ENCODE assay signal across 37 mouse cellular contexts in genomic region chr17:31211881-31212280, GRCm38 (mm10). TPM values are rescaled to one million over a fixed set of nuclear protein-coding genes. Genes with fewer than 3 reads are reported as not detected.
DNase-seq lines count a peak whose midpoint lies in the region; ATAC-seq lines count a peak whose summit lies in the region.
"Had no signal": no experiment of that assay in that cellular context is flagged by ENCODE, and none has a peak within 500 bp of the region (broad histone marks: within the 10 kb centered on the region; RNA-seq: fewer than 3 reads in every experiment).

No protein-coding gene starts in this region.

- ATAC-seq in CD4-positive, CD25-positive, alpha-beta regulatory T cell, adult 4 months, result no peak
- no peak for ATAC-seq in cerebellum, adult (ENCODE audit: insufficient number of reproducible peaks, low FRiP score, low TSS enrichment)
- ATAC-seq: activated CD4-positive, CD25-positive, alpha-beta regulatory T cell, adult 4 months; forebrain, embryonic 15.5 days; intestine, embryonic 15.5 days; Patski had no signal

- peak; percentile 32 for DNase-seq in CD4-positive, CD25-positive, alpha-beta regulatory T cell, adult 2 months (ENCODE audit: low read depth, low spot score)
- peak; percentile 48 for DNase-seq in CD4-positive helper T cell, adult 2 months (ENCODE audit: low read depth, low spot score)
- peak; percentile 75 for DNase-seq in ES-CJ7 (ENCODE audit: low read depth, low spot score)
- peak; percentile 89 for DNase-seq in ZHBTc4 (ENCODE audit: low read depth, low spot score)
- DNase-seq in testis, postnatal 14 days (ENCODE audit: low spot score), result no peak
- DNase-seq in adrenal gland, adult 18-20 months (ENCODE audit: low spot score in 2 of 2), result no peak
- DNase-seq: adrenal gland, postnatal 10 days; adrenal gland, postnatal 36 days; cerebellum, adult 11 months; cerebellum, adult 2 months; cerebellum, adult 9-11 months; cerebellum, postnatal 36 days; embryo, embryonic 11 days; gastrocnemius, postnatal 25 days; heart, adult 2 months; kidney, adult 11 months had no signal

RNA-seq across cellular contexts. Expression of gene Ubash3a, which starts 4.2 kb away (rescaled TPM):
- 100 to 1,000 TPM; 234 to 303 TPM for polyA plus RNA-seq in CD4-positive, CD25-positive, alpha-beta regulatory T cell, adult 4 months (2017; shearing (Covaris generic))
- total RNA-seq in adrenal gland, adult 18-20 months (2021), result under 1 TPM in 1 of 2 experiments, not detected in 1; 0.32 TPM
- total RNA-seq: gastrocnemius, adult 8-10 months; heart, postnatal 25 days had no signal
- polyA plus RNA-seq: cerebellum, adult 2 months; cortical plate, adult 2 months; G1E; hindbrain, embryonic 12.5 days; hindbrain, embryonic 15.5 days had no signal

RNA-seq across cellular contexts. Expression of gene Tmprss3, which starts 13.1 kb away (rescaled TPM):
- polyA plus RNA-seq in CD4-positive, CD25-positive, alpha-beta regulatory T cell, adult 4 months (2017; shearing (Covaris generic)), result 1 to 10 TPM in 1 of 2 experiments, under 1 TPM in 1; 0.63 to 2.5 TPM
- not detected for total RNA-seq in adrenal gland, adult 18-20 months (2021)
- total RNA-seq: adrenal gland, postnatal 36 days; G1E; gastrocnemius, adult 8-10 months; gastrocnemius, postnatal 25 days; heart, adult 2 months; heart, postnatal 25 days had no signal
- polyA plus RNA-seq: embryonic facial prominence, embryonic 10.5 days; embryonic facial prominence, embryonic 13.5 days; erythroblast, embryonic 14.5 days; forebrain, embryonic 12.5 days; forebrain, embryonic 15.5 days; G1E; gonadal fat pad, adult 2 months; heart, adult 2 months; heart, embryonic 11.5 days; heart, postnatal 0 days; hindbrain, embryonic 15.5 days; intestine, embryonic 15.5 days; Patski had no signal

RNA-seq across cellular contexts. Expression of gene Tff1, which starts 46.8 kb away (rescaled TPM):
- not detected for polyA plus RNA-seq in CD4-positive, CD25-positive, alpha-beta regulatory T cell, adult 4 months (2017; shearing (Covaris generic))
- not detected for total RNA-seq in adrenal gland, adult 18-20 months (2021)
- total RNA-seq: adrenal gland, postnatal 10 days; adrenal gland, postnatal 36 days; G1E; gastrocnemius, adult 8-10 months; gastrocnemius, postnatal 25 days; heart, adult 2 months; heart, postnatal 25 days; hematopoietic stem cell, adult 5-6 weeks had no signal
- polyA plus RNA-seq: cerebellum, adult 2 months; cortical plate, adult 2 months; embryonic facial prominence, embryonic 10.5 days; embryonic facial prominence, embryonic 13.5 days; erythroblast, embryonic 14.5 days; forebrain, embryonic 12.5 days; forebrain, embryonic 15.5 days; G1E; heart, adult 2 months; heart, embryonic 14.5 days; heart, postnatal 0 days; hindbrain, embryonic 12.5 days; hindbrain, embryonic 15.5 days; Patski had no signal

Comparison
In these comparisons a context has a peak if more than half of its experiments do, and no peak if none do; other contexts are left out.
1. DNase-seq: peak in CD4-positive, CD25-positive, alpha-beta regulatory T cell, adult 2 months (single experiment), CD4-positive helper T cell, adult 2 months (single experiment), ES-CJ7 (single experiment) and ZHBTc4 (single experiment); none in testis, postnatal 14 days (single experiment) and adrenal gland, adult 18-20 months (0 of 2).